Mouse (Mus musculus) midbrain, embryonic 11.5 days (tissue): ENCODE data around the gene Pheta2. TPM values are rescaled to one million over a fixed set of nuclear protein-coding genes. Genes with fewer than 3 reads are reported as not detected.

Source experiments
- ATAC-seq: fragments of 200-750 bp; cut with Nextera tagmentation; 2 replicates; pipeline ENCODE4 v1.8.0; 2017; ENCODE audit warnings: moderate TSS enrichment, moderate library complexity; ENCODE audit not compliant: low FRiP score
- DNase-seq: peaks from one replicate; pipeline ENCODE4 v3.0.0; 2015; ENCODE audit warnings: low spot score; ENCODE audit errors: missing footprints
- H3K27ac ChIP-seq: fragments of 300-500 bp; sonication (generic); 2 replicates; pipeline ENCODE4 v1.5.1; 2014; ENCODE audit warnings: low read depth, low read length
- H3K27me3 ChIP-seq: fragments of 300-500 bp; sonication (generic); 2 replicates; pipeline ENCODE4 v1.6.1; 2014; ENCODE audit warnings: mild to moderate bottlenecking, low read length, moderate library complexity, mixed read lengths; ENCODE audit not compliant: control insufficient read depth, insufficient read depth
- H3K36me3 ChIP-seq: fragments of 300-500 bp; sonication (generic); 2 replicates; pipeline ENCODE4 v1.6.1; 2014; ENCODE audit warnings: mild to moderate bottlenecking, low read length, moderate library complexity, mixed read lengths; ENCODE audit not compliant: control insufficient read depth, insufficient read depth
- H3K4me1 ChIP-seq: fragments of 300-500 bp; sonication (generic); 2 replicates; pipeline ENCODE4 v1.6.1; 2014; ENCODE audit warnings: low read length; ENCODE audit not compliant: control insufficient read depth, insufficient read depth
- H3K4me2 ChIP-seq: fragments of 300-500 bp; sonication (generic); 2 replicates; pipeline ENCODE4 v1.6.1; 2014; ENCODE audit warnings: mild to moderate bottlenecking, moderate library complexity
- H3K4me3 ChIP-seq: fragments of 300-500 bp; sonication (generic); 2 replicates; pipeline ENCODE4 v1.5.1; 2014; ENCODE audit warnings: low read depth, low read length
- H3K9ac ChIP-seq: fragments of 300-500 bp; sonication (generic); 2 replicates; pipeline ENCODE4 v1.6.1; 2014; ENCODE audit warnings: low read length
- H3K9me3 ChIP-seq: fragments of 300-500 bp; sonication (generic); 2 replicates; pipeline ENCODE4 v1.6.1; 2016; ENCODE audit warnings: low read length; ENCODE audit not compliant: control insufficient read depth
- WGBS: fragments of 180-500 bp; shearing (Covaris S2); extraction: QIAGEN DNeasy Blood & Tissue Kit; methylation state at CpG from one replicate; pipeline ENCODE4 v1.1.7; 2014; 5-methylcytosine and 5-hydroxymethylcytosine counted together
- polyA plus RNA-seq: library from polyadenylated mRNA; unstranded; fragments of >200 nt; fragmentation: Nextera tagmentation; extraction: Ambion mirVana; gene quantifications from 2 replicates; pipeline ENCODE4 v1.2.1, GENCODE M21; 2014

Gene Pheta2
- polyA plus RNA-seq, 1 experiment from 2014 or later: 4.3 TPM

DNA sequence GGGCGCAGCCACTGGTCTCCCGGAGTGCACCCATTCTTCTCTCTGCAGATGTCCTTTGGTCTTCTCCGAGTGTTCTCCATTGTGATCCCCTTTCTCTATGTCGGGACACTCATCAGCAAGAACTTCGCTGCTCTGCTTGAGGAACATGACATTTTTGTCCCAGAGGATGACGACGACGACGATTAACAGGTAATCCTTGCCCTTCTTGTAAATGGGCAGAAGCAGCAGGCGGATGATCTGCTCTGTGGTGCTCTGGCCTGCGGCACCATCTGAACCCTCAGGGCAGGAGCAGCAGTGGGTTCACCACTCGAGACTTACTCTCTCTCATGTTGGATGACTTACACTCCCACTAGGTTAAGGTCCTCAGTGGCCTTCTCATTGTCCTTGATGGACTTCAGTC is 9.1 kb downstream of the Pheta2 start:
- no peak for ATAC-seq
- Histone ChIP-seq H3K36me3 (peaks cover 21% of the 10 kb centered on the region), H3K9ac (no peak overlapping the region), H3K9me3 (no peaks in the 10 kb centered on the region), H3K27me3 (no peaks in the 10 kb centered on the region), H3K27ac (no peak overlapping the region), H3K4me2 (no peak overlapping the region), H3K4me3 (no peak overlapping the region), H3K4me1 (peaks cover 14% of the 10 kb centered on the region)
- WGBS: 95% methylated on average over 12 of the region's 12 CpGs
- no peak for DNase-seq

DNA sequence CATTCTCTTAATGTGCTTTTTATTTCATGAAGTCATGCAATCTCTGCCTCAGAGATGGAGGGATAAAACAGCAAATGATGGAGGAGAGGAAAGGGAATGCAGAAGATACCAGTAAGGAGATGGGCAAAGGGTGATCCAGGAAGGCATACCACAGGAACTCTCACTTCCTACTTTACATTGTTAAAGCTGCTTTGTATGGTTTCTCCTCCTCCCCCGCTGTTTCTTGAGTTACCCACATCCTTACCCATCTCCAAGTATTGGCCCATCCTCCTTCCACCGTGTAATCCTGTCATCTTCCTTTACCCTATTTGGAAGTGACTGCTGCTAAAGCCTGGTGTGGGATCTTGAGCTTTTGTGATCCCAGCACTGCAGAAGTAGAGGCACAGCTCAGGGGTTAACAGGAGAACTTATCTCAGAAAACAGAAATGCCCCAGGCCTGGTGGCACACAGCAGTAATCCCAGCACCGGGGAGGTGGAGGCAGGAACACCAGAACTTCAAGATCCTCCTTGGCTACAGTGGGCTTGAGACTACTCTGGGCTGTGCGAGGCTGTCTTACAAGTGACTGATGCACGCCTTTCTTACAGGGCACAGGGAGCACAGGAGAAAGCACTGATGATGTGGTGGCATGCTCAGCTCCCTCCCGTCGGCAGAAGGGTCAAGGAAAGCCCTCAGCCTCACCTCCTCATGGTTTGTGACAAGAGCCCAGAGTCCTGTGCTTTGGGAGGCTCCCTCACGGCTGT is 9.7 kb downstream of the Pheta2 start:
- 92% methylated on average over 8 of the region's 8 CpGs for WGBS

DNA sequence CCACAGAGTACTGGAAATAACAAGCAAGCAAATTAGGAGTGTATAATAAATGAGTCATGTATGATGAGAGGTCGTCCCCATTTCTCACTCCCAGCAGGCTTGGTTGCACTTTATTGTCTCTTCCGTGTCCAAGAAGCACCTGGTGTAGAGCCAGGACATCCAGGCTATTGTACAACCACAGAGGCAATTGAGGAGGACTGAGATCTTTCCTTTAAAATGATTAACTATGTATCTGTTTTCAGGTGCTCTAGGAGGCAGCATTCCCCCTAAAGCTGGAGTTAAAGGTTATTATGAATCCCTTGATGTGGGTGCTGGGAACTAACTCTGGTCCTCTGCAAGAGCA is 10.2 kb downstream of the Pheta2 start:
- H3K4me3 ChIP-seq: no peak overlapping the region
- no peak overlapping the region for H3K27ac ChIP-seq
- 88% methylated on average over 2 of the region's 2 CpGs for WGBS
- peaks cover 21% of the 10 kb centered on the region for H3K36me3 ChIP-seq
- no peak overlapping the region for H3K9ac ChIP-seq
- no peak for DNase-seq
- no peak overlapping the region for H3K4me2 ChIP-seq
- peaks cover 19% of the 10 kb centered on the region for H3K4me1 ChIP-seq
- no peaks in the 10 kb centered on the region for H3K9me3 ChIP-seq
- H3K27me3 ChIP-seq: no peaks in the 10 kb centered on the region
- ATAC-seq: no peak

More for the DNA sequence above, 9.7 kb downstream of the Pheta2 start:
- Histone ChIP-seq H3K27me3 (no peaks in the 10 kb centered on the region), H3K36me3 (peaks cover 21% of the 10 kb centered on the region), H3K4me2 (no peak overlapping the region), H3K9me3 (no peaks in the 10 kb centered on the region), H3K4me3 (no peak overlapping the region), H3K27ac (no peak overlapping the region), H3K9ac (no peak overlapping the region), H3K4me1 (peaks cover 19% of the 10 kb centered on the region)
- DNase-seq (no peak), ATAC-seq (no peak)

DNA sequence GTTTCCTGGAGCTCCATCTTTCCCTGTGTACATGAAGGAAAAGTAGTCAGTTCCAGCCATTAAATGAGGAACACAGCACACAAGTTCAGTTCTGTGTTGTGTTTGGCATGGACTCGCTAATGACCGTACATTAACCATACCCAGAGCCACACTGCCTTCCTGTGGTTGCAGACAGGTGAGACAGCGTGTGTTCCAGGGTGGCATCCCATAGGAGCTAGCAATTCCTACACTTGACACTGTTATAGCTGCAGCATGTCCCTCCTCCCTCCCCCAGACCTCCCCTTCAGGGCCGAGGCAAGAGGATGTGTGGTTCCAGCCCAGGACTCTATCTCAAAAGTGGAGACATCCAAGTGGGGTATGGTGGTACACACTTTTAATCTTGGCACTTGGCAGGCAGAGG is 11.6 kb downstream of the Pheta2 start:
- peaks cover 21% of the 10 kb centered on the region for H3K36me3 ChIP-seq
- ATAC-seq (no peak), DNase-seq (no peak)
- H3K4me2 ChIP-seq: no peak overlapping the region
- no peak overlapping the region for H3K9ac ChIP-seq
- no peak overlapping the region for H3K4me3 ChIP-seq
- peaks cover 23% of the 10 kb centered on the region for H3K4me1 ChIP-seq
- no peaks in the 10 kb centered on the region for H3K27me3 ChIP-seq
- no peaks in the 10 kb centered on the region for H3K9me3 ChIP-seq
- no peak overlapping the region for H3K27ac ChIP-seq
- 89% methylated on average over 4 of the region's 4 CpGs for whole genome bisulfite sequencing

DNA sequence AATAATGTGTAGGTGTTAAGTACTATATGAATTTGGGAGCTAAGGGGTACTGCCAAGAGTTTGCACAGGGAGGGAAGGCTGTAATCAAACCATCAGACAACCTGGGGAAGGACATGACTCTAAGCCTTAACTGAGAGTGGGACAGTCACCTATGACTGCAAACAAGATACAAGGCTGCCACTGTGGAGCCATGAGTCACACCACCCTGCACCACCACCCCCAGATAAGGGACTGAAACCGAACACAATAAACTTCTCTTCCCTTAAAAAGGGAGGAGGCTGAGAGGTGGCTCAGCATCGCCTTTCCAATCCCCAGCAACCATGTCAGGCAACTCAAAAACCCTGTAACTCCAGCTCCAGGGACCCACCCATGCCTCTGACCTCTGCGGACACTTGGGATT is 12.7 kb downstream of the Pheta2 start:
- no peak overlapping the region for H3K27ac ChIP-seq
- H3K36me3 ChIP-seq: peaks cover 21% of the 10 kb centered on the region
- no peaks in the 10 kb centered on the region for H3K27me3 ChIP-seq
- H3K4me2 ChIP-seq: no peak overlapping the region
- H3K9me3 ChIP-seq: no peaks in the 10 kb centered on the region
- H3K9ac ChIP-seq: no peak overlapping the region
- no peak overlapping the region for H3K4me3 ChIP-seq
- ATAC-seq (no peak), DNase-seq (no peak)
- 85% methylated on average over 3 of the region's 3 CpGs for WGBS
- H3K4me1 ChIP-seq: peaks cover 22% of the 10 kb centered on the region

DNA sequence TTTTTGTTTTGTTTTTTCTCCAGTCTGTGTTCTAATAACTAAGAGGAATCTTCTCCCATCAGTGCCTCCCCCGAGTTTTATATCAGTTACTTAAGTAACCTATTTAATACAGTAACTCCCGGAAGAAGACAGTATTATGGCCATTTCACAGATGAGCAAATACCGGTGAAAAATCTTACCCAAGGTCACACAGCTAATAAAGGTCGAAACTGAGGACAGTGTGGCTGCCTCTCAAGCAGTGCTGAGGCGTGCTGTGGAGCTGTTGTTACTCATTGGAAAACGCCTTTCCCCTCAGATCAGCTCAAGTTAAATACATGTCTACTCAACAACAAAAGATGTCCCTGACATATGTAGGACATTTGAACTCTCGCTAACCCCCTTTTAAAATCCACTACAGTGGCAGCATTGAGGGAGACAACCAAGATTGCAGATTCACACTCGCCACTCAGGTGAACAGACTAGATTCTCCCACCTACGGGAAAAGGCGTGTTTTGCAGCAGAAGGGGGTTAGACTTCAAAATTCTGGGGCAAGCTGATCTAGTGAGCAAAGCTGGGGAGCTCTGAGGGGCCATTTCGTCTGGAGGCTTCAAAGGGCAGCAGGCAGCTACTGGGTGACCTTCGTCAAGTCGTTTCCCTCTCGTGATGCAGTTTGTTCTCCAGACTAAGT is 14.5 kb downstream of the Pheta2 start:
- H3K4me1 ChIP-seq: peaks cover 9% of the 10 kb centered on the region; the same call in 1 of the 2 replicates
- peak; percentile 88 for DNase-seq
- peaks cover 21% of the 10 kb centered on the region for H3K36me3 ChIP-seq
- peak overlapping the region; percentile 70 for H3K4me2 ChIP-seq
- H3K27me3 ChIP-seq: no peaks in the 10 kb centered on the region
- no peak for ATAC-seq
- peak overlapping the region; percentile 78 for H3K9ac ChIP-seq
- 33% methylated on average over 14 of the region's 14 CpGs for WGBS
- peak overlapping the region; percentile 55 for H3K4me3 ChIP-seq
- no peaks in the 10 kb centered on the region for H3K9me3 ChIP-seq
- H3K27ac ChIP-seq: no peak overlapping the region

DNA sequence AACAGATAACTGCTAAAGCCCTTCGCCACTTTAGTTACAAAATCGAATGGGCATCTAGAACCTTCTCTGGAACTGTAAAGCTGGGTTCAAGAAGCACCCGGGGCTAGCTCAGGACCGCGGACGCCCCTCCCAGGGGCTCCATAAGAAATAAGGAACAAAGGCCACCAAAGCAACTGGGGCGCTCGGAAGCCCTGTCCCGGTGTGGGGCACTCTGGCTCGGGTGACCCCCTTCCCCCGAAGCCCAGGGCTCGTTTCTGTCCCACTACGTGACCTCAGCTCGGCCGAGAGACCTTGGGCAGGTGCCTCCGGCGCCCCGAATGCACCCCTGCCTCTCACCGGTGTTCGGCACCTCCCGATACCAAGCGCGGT is 15.0 kb downstream of the Pheta2 start:
- 2% methylated on average over 23 of the region's 23 CpGs for WGBS
- Histone ChIP-seq H3K36me3 (peaks cover 16% of the 10 kb centered on the region; the same call in 1 of the 2 replicates), H3K9ac (peak overlapping the region; percentile 78), H3K27ac (peak overlapping the region; percentile 7; the same call in 1 of the 2 replicates), H3K4me3 (peak overlapping the region; percentile 55), H3K4me1 (peaks cover 9% of the 10 kb centered on the region; the same call in 1 of the 2 replicates), H3K27me3 (no peaks in the 10 kb centered on the region), H3K4me2 (peak overlapping the region; percentile 70), H3K9me3 (no peaks in the 10 kb centered on the region)
- DNase-seq (no peak), ATAC-seq (no peak; the same call in 1 of the 2 replicates)

DNA sequence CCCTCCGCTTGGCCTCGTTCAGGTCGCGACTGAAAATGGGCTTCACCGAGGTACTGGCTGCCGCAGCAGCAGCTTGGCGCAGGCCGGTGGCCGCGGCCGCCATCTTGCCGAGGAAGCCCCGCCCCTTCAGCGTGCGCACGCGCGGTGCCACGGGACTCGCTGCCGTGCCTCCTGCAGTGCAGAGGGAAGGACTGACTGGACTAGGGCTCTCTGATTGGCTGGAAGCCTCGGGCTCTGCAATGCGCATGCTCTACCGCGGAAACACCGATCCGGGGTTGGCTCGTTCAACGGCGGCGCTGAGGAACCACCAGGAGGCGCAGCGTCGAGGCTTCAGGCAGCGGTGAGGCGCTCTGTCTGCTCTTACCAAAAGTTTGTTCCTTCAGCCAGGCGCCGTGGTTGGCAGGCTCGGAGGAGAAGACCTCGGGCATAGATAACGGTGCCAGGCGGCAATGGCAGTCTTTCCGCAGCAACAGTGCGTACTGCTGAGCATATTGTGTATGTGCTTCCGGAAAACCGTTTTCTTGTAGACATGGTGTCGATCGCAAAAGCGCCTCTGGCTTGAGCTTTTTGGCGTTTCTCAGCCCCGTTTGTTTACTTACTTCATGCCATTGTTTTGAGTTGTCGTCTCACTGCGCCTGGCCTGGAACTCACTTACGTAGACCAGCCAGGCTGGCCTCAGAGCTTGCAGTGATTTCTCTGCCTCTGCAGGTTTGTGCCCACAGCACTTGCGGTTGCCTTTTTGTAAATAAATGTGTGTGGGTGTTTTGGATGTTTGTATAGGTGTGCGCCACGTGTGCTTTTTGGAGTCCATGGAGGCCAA is 15.6 kb downstream of the Pheta2 start, which contains the start of gene Ndufa6:
Gene Ndufa6 (minus strand): TSS at position 197 of the 820 bp plus-strand sequence.
- DNase-seq (peak; percentile 100), ATAC-seq (peak; percentile 100)
- Histone ChIP-seq H3K4me2 (peak within 1 kb of the TSS; percentile 70), H3K4me1 (peaks cover 9% of the 10 kb centered on the region; the same call in 1 of the 2 replicates), H3K4me3 (peak within 1 kb of the TSS; percentile 55), H3K9ac (peak within 1 kb of the TSS; percentile 78), H3K27me3 (no peaks in the 10 kb centered on the region), H3K9me3 (no peaks in the 10 kb centered on the region), H3K36me3 (peaks cover 11% of the 10 kb centered on the region; the same call in 1 of the 2 replicates), H3K27ac (peak within 1 kb of the TSS; percentile 44)
- WGBS: 2% methylated on average over 57 of the region's 57 CpGs
